Mouse (Mus musculus) adrenal gland, adult 18-20 months (tissue): Measurements from ENCODE around the gene Ccdc14. TPM values are rescaled to one million over a fixed set of nuclear protein-coding genes. Genes with fewer than 3 reads are reported as not detected.
"Not testable (repeated sequence)": the region's sequence is repeated elsewhere in the genome, so short reads cannot be mapped to it uniquely, and the experiment has no call there.

Source experiments
- DNase-seq, 2 experiments: peaks; one replicate each; pipeline ENCODE4 v3.0.0; 2021 to 2022; ENCODE audit warnings: low spot score in 2 of 2
- long read RNA-seq, 2 experiments: library from polyadenylated mRNA; stranded (forward); transcript quantifications; one replicate each; pipeline ENCODE4 v2.0.0; 2021
- total RNA-seq, 2 experiments: library from RNA; stranded (reverse); gene quantifications; 1 replicate in 1 of 2; 2 replicates in 1 of 2; pipeline ENCODE4 v1.2.3; 2021

Gene Ccdc14
- total RNA-seq = 1 to 10 TPM; 1.9 to 2.0 TPM
- long read RNA-seq, experiment 1, full-length matches to known transcripts = 1 of 1 reads
- long read RNA-seq, experiment 1, partial matches to known transcripts = 0 of 1 reads
- long read RNA-seq, experiment 1, other reads (novel, unspliced or antisense) = 0 of 1 reads
- long read RNA-seq, experiment 2 = 0 reads

GRCm38 (mm10) chr16:34690334-34691144, at the start of gene Ccdc14:
Ccdc14 (plus strand) TSS chr16:34690616.
- peak; percentile 70 to 81 for DNase-seq

DNA sequence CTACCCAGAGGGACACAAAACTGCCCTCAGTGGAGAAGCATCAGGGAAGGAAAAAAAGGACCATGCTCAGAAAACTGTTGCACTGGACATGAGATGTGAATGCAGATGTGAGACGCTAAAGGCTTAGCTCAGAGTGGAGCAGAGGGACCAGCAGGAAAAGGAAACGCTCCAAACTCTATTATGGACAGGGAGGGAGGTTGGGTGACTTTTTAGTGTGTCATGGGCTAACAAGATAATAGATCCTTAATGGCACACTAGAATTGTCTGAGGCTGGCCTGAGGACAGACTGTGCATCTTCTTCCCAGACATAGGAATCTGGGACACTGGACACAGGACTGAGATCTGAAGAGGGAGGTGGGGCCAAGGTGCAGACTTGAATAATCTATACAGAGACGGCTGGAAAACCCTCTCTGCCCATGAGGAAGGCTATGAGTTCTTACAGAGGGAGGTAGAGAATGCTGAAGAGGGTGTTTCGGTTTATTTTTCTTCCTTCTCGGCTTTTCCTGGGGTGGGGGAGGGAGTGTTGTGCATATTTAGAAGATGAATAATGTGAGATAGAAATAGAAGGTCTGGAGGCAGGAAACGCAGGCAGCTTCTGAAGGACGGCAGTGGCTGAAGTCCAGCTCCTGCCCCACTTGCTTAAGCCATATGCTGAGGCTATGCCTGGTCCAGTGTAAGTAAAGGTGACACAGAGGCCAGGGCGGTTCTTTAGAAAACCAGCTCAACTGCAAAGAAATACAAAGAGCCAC, 46.7 kb upstream of the Ccdc14 start:
- DNase-seq = no peak

- DNase-seq = no peak
Measured at GRCm38 (mm10) chr16:34649621-34650020, 40.8 kb upstream of the Ccdc14 start, which contains the start of gene Ropn1. Ropn1 (plus strand) TSS chr16:34649921.

GRCm38 (mm10) chr16:34653023-34653422, 37.4 kb upstream of the Ccdc14 start:
- no peak for DNase-seq

DNA sequence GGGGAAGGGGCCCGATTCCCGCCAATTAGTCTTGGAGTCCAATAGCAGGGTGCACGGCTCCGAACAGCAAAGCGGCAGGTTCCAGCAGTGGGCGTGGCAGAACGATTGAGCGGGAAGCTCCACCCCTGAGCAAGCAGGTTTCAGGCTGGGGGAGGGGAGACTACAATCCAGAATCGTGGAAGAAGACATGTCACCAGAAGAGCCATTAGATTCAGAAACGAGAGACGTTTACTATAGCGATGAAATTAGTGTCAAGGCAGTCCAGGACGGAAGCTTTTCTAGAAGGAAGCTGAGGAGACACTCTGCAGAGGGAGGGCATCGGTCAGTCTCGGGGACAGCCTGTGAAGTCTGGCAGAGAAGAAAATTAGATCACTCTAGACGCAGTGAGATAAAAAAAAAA, 32.9 kb upstream of the Ccdc14 start:
- DNase-seq = not testable (repeated sequence)

DNA sequence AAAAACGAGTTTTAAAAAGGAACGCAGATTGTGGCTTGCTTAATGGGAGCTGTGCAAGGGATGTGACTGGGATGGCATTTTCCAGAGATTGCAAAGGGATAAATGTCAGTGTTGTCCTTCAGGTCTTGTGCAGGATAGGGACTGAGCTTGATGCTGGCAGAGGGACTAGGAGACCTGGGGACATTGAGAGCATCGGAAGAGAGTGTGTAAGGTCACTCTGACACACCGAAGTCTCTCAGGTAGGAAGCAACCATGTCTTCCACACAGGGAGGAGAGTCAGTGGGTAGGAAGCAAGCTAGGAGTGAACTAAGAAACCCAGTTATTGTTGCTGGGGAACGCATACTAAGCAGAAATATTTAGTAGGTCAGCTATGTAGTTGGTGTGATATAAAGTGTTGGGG, 32.4 kb upstream of the Ccdc14 start:
- DNase-seq = no peak

- no peak for DNase-seq
Measured at GRCm38 (mm10) chr16:34658388-34658787, 32.0 kb upstream of the Ccdc14 start.

DNA sequence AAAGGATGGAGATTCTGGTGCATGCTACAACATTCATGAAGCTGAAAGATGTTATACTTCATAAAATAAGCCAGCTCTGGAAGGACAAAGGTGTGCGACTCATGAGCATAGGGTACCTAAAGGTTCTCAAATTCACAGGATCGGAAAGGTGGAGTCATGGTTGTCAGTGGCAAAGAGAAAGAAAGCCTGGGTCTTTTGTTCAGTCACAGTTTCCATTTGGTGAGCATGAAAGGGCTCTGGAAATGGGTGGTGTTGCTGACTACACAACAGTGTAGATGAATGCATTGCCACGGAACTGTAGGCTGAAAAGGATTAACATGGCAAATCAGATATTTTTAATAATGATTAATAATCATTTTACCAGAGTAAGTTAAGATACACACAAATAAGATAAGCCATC, 25.9 kb upstream of the Ccdc14 start:
- no peak for DNase-seq

DNA sequence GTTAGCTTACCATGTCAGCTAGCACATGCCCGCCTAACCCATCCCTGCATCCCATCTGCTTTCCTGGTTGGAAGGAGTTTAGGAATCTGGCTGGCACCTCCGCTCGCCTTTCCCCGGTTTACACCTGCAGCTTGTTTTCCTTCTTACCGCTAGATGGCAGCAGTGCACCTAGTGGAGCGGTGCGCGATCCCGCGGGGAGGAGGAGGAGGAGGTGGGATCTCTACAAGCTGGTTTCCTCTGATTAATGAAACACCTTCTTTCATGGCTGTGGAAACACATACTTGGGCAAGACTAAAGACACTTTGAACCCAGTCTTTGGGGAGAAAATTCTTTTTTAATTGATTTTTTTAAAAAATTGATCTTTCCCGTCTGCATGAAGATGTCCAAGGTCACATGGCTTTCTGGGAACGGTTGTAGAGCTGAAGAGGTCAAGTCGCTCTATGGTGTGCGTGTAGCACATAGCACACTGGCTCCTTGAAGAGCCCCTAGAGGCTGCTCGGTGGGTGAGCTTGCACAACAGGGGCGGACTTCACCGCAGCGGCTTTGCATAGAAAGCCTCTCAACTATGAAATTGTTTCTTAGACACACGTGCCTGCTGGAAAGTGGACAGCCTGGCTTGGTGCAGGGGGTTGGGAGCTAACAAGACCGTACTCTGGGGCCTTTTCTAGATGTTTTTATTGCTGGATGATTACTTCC, 23.2 kb upstream of the Ccdc14 start:
- DNase-seq = peak; percentile 52 to 69

GRCm38 (mm10) chr16:34668341-34668740, 22.1 kb upstream of the Ccdc14 start:
- no peak for DNase-seq

DNA sequence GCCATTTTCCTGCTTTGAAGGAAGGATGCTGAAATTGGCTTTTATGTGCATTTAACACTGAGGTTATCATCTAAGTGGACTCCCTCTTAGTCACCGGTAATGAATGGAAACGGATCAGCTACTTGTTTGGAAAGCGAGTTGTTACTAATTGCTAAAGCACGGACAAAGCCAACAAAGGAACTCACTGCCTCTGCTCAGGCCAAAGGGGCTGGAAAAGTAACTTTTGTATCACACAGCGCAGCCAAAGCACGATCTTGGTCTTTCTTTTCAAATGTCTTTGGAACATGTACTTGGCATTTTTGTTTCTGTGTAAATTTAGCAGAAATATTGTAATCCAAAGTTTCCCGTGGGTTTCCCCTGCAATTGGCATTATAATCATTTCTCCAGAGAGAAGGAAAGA, 18.4 kb upstream of the Ccdc14 start:
- DNase-seq = no peak

GRCm38 (mm10) chr16:34672822-34673221, 17.6 kb upstream of the Ccdc14 start:
- no peak for DNase-seq

- no peak for DNase-seq
Measured at GRCm38 (mm10) chr16:34674365-34674764, 16.1 kb upstream of the Ccdc14 start.

- DNase-seq = no peak
Measured at GRCm38 (mm10) chr16:34681823-34682222, 8.6 kb upstream of the Ccdc14 start.

DNA sequence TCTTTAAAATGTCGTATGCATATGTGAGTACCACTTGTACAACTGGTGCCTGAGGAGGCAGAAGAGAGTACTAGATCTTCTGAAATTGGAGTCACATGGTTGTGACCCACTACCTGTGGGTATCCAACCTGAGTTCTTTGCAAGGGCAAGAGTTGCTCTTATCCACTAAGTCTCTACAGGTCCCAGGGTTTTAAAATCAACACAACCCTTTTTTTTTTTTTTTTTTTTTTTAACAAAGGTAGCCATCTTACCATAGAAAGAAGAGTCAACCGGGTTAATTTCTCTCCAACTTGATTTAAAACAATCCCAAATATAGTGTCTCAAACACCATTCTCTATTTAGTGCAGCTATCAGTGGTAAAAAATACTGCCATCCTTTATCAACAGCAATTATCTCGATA, 537 bp upstream of the Ccdc14 start:
- no peak for DNase-seq

DNA sequence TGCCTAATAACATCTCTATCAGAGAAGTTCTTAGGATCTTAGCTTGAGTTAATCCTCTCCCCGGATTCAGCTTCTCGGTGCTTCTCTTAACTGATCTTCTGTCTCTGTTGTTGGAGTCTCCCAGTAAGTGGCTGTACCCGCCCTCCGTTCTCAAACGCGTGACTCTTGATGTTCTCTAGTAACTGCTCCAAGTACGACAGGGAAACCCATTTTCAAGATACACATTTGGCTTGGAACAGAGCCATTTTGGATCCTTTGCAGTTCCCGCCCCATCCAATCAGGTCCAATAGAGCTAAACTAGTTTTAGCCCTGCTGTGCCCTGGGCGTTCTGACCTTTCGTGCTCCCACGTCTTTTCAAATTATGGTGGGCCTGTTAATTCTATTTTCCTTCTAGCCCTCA, 740 bp downstream of the Ccdc14 start:
- no peak for DNase-seq

DNA sequence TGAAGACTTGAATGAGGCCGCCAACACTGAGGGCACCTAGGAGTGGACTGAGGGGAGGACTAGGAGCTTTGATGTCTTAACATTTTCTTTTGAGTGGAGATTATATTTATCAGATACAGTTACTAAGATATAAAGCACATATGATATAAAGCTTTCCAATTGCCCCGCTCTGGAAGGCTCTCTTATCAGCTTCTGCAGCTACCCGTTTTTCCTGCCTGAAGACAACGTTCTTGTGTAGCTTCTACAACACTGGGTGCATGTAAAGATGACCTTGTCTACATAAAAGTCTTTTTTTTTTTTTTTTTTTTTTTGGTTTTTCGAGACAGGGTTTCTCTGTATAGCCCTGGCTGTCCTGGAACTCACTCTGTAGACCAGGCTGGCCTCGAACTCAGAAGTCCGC, 4.1 kb downstream of the Ccdc14 start:
- DNase-seq = no peak

GRCm38 (mm10) chr16:34698721-34699120, 8.3 kb downstream of the Ccdc14 start:
- not testable (repeated sequence) for DNase-seq

- DNase-seq = peak; percentile 66 to 73
Measured at GRCm38 (mm10) chr16:34700165-34700827, 9.9 kb downstream of the Ccdc14 start.

- DNase-seq = no peak
Measured at GRCm38 (mm10) chr16:34700828-34701216, 10.4 kb downstream of the Ccdc14 start.

- DNase-seq = no peak
Measured at GRCm38 (mm10) chr16:34706019-34706418, 15.6 kb downstream of the Ccdc14 start.
